ENCODE assay signal across 24 mouse cellular contexts in genomic region chr16:18033289-18033688, GRCm38 (mm10). TPM values are rescaled to one million over a fixed set of nuclear protein-coding genes. Genes with fewer than 3 reads are reported as not detected.
"Had no signal": no experiment of that assay in that cellular context is flagged by ENCODE, and none has a peak within 500 bp of the region (broad histone marks: within the 10 kb centered on the region; RNA-seq: fewer than 3 reads in every experiment).

No protein-coding gene starts in this region.

- H3K4me1 ChIP-seq: midbrain, embryonic 12.5 days; neural tube, embryonic 13.5 days; neural tube, embryonic 15.5 days; stomach, embryonic 15.5 days had no signal

- H3K9me3 ChIP-seq: midbrain, embryonic 10.5 days; midbrain, embryonic 12.5 days; neural tube, embryonic 13.5 days; neural tube, embryonic 15.5 days; stomach, embryonic 15.5 days had no signal

- ATAC-seq: midbrain, embryonic 16.5 days had no signal

- H3K4me2 ChIP-seq: lung, embryonic 14.5 days; midbrain, embryonic 12.5 days; neural tube, embryonic 13.5 days; neural tube, embryonic 15.5 days; stomach, embryonic 15.5 days had no signal

- H3K9ac ChIP-seq: liver, embryonic 14.5 days; lung, embryonic 14.5 days; midbrain, embryonic 12.5 days; neural tube, embryonic 13.5 days; neural tube, embryonic 15.5 days; stomach, embryonic 15.5 days had no signal

- DNase-seq: lung, adult 18-20 months; lung, embryonic 14.5 days; lung, postnatal 10 days; lung, postnatal 4 days; midbrain, embryonic 14.5 days; retina, postnatal 1 day; right cerebral cortex, postnatal 25 days; right cerebral cortex, postnatal 4 days; spleen, adult 18-20 months; thymus, adult 18-20 months; thymus, postnatal 14 days; thymus, postnatal 36 days had no signal

- H3K27me3 ChIP-seq: neural tube, embryonic 15.5 days; stomach, embryonic 15.5 days had no signal

- H3K36me3 ChIP-seq: midbrain, embryonic 10.5 days; midbrain, embryonic 12.5 days; neural tube, embryonic 13.5 days; neural tube, embryonic 15.5 days; stomach, embryonic 15.5 days had no signal

- H3K27ac ChIP-seq: liver, embryonic 14.5 days; midbrain, embryonic 10.5 days; midbrain, embryonic 12.5 days; neural tube, embryonic 13.5 days; neural tube, embryonic 15.5 days; stomach, embryonic 15.5 days; stomach, postnatal 0 days had no signal

- H3K4me3 ChIP-seq: midbrain, embryonic 10.5 days; midbrain, embryonic 12.5 days; myocyte; neural tube, embryonic 13.5 days; neural tube, embryonic 15.5 days; stomach, embryonic 15.5 days had no signal

RNA-seq across cellular contexts. Expression of gene Vpreb2, which starts 53.1 kb away (rescaled TPM):
- polyA plus RNA-seq: lung, embryonic 14.5 days; lung, embryonic 16.5 days; midbrain, embryonic 10.5 days; midbrain, embryonic 12.5 days; midbrain, embryonic 14.5 days; midbrain, embryonic 16.5 days; myocyte; neural tube, embryonic 11.5 days; neural tube, embryonic 13.5 days; neural tube, embryonic 15.5 days; small intestine, adult 2 months; stomach, postnatal 0 days had no signal
